Mouse (Mus musculus) heart, embryonic 16.5 days (tissue): ENCODE measurements around the gene Cul7. TPM values are rescaled to one million over a fixed set of nuclear protein-coding genes. Genes with fewer than 3 reads are reported as not detected.

Experiments
- ATAC-seq: fragments of 200-750 bp; cut with Nextera tagmentation; replicated peaks from 2 replicates; pipeline ENCODE4 v1.8.0; 2017; ENCODE audit warnings: moderate number of reproducible peaks; ENCODE audit not compliant: insufficient read depth, low FRiP score; ENCODE audit errors: extremely low read depth
- H3K27ac ChIP-seq: fragments of 300-500 bp; sonication (generic); 2 replicates; pipeline ENCODE4 v1.5.1; 2014; ENCODE audit warnings: mild to moderate bottlenecking, low read length, control low read depth, moderate library complexity
- H3K27me3 ChIP-seq: fragments of 300-500 bp; sonication (generic); 2 replicates; pipeline ENCODE4 v1.6.1; 2014; ENCODE audit warnings: low read length, mixed read lengths; ENCODE audit not compliant: control insufficient read depth, insufficient read depth
- H3K36me3 ChIP-seq: fragments of 300-500 bp; sonication (generic); 2 replicates; pipeline ENCODE4 v1.6.1; 2014; ENCODE audit not compliant: control insufficient read depth, insufficient read depth
- H3K4me1 ChIP-seq: fragments of 300-500 bp; sonication (generic); 2 replicates; pipeline ENCODE4 v1.6.1; 2014; ENCODE audit warnings: low read length, mixed read lengths; ENCODE audit not compliant: control insufficient read depth, insufficient read depth
- H3K4me2 ChIP-seq: fragments of 300-500 bp; sonication (generic); 2 replicates; pipeline ENCODE4 v1.6.1; 2014; ENCODE audit warnings: low read depth, mild to moderate bottlenecking, control low read depth, low read length
- H3K4me3 ChIP-seq: fragments of 300-500 bp; sonication (generic); 2 replicates; pipeline ENCODE4 v1.5.1; 2014; ENCODE audit warnings: mild to moderate bottlenecking, control low read depth, low read length
- H3K9ac ChIP-seq: fragments of 300-500 bp; sonication (generic); 2 replicates; pipeline ENCODE4 v1.6.1; 2014; ENCODE audit warnings: low read length, control low read depth
- H3K9me3 ChIP-seq: fragments of 300-500 bp; sonication (generic); replicated peaks from 2 replicates; pipeline ENCODE4 v1.6.1; 2016; ENCODE audit warnings: low read length; ENCODE audit not compliant: control insufficient read depth
- WGBS: fragments of 180-500 bp; shearing (Covaris S2); extraction: QIAGEN DNeasy Blood & Tissue Kit; methylation state at CpG from one replicate; pipeline ENCODE4 v1.1.7; 2014; 5-methylcytosine and 5-hydroxymethylcytosine counted together
- polyA plus RNA-seq: library from polyadenylated mRNA; unstranded; fragments of >200 nt; fragmentation: Nextera tagmentation; extraction: Ambion mirVana; gene quantifications from 2 replicates; pipeline ENCODE4 v1.2.1, GENCODE M21; 2015

Cul7 gene
- polyA plus RNA-seq, 1 experiment from 2014 or later: 39.8 TPM

GRCm38 (mm10) chr17:46690665-46691064 lies 40.5 kb downstream of the Cul7 start:
- 68% methylated on average over 12 of the region's 12 CpGs for WGBS

GRCm38 (mm10) chr17:46691390-46691789 lies 41.3 kb downstream of the Cul7 start:
- no peaks in the 10 kb centered on the region for H3K9me3 ChIP-seq
- H3K4me1 ChIP-seq: no peaks in the 10 kb centered on the region
- H3K27ac ChIP-seq: no peak overlapping the region
- no peaks in the 10 kb centered on the region for H3K27me3 ChIP-seq
- no peak overlapping the region for H3K4me3 ChIP-seq
- no peak overlapping the region for H3K9ac ChIP-seq
- 91% methylated on average over 2 of the region's 2 CpGs for WGBS
- H3K4me2 ChIP-seq: no peak overlapping the region
- H3K36me3 ChIP-seq: peaks cover 13% of the 10 kb centered on the region; the same call in 1 of the 2 replicates
- no peak for ATAC-seq

More at GRCm38 (mm10) chr17:46690665-46691064, 40.5 kb downstream of the Cul7 start:
- peaks cover 17% of the 10 kb centered on the region for H3K36me3 ChIP-seq
- no peak overlapping the region for H3K4me3 ChIP-seq
- H3K27ac ChIP-seq: no peak overlapping the region
- no peak for ATAC-seq
- no peaks in the 10 kb centered on the region for H3K9me3 ChIP-seq
- H3K27me3 ChIP-seq: no peaks in the 10 kb centered on the region
- H3K4me2 ChIP-seq: no peak overlapping the region
- no peaks in the 10 kb centered on the region for H3K4me1 ChIP-seq
- H3K9ac ChIP-seq: no peak overlapping the region

GRCm38 (mm10) chr17:46694517-46695063 lies 44.5 kb downstream of the Cul7 start:
- Histone ChIP-seq H3K9me3 (no peaks in the 10 kb centered on the region), H3K4me3 (no peak overlapping the region), H3K9ac (no peak overlapping the region), H3K27me3 (no peaks in the 10 kb centered on the region), H3K27ac (no peak overlapping the region), H3K4me2 (no peak overlapping the region), H3K36me3 (0 out of 2 replicates have a peak, but pooled peaks cover 3% of the 10 kb centered on the region), H3K4me1 (peaks cover 5% of the 10 kb centered on the region; the same call in 1 of the 2 replicates)
- 85% methylated on average over 1 of the region's 1 CpGs for WGBS
- no peak for ATAC-seq

- H3K36me3 ChIP-seq: 0 out of 2 replicates have a peak, but pooled peaks cover 3% of the 10 kb centered on the region
- WGBS: 84% methylated on average over 6 of the region's 6 CpGs
Observed at GRCm38 (mm10) chr17:46698515-46698914, 48.4 kb downstream of the Cul7 start.

GRCm38 (mm10) chr17:46699245-46699644 lies 49.1 kb downstream of the Cul7 start:
- 75% methylated on average over 5 of the region's 5 CpGs for WGBS
- Histone ChIP-seq H3K27ac (no peak overlapping the region), H3K36me3 (0 out of 2 replicates have a peak, but pooled peaks cover 3% of the 10 kb centered on the region), H3K4me3 (no peak overlapping the region), H3K9me3 (no peaks in the 10 kb centered on the region), H3K4me2 (no peak overlapping the region), H3K9ac (no peak overlapping the region), H3K4me1 (peaks cover 24% of the 10 kb centered on the region), H3K27me3 (no peaks in the 10 kb centered on the region)
- no peak for ATAC-seq

More at GRCm38 (mm10) chr17:46698515-46698914, 48.4 kb downstream of the Cul7 start:
- H3K4me1 ChIP-seq: peaks cover 18% of the 10 kb centered on the region
- ATAC-seq: no peak
- H3K27ac ChIP-seq: no peak overlapping the region
- H3K9me3 ChIP-seq: no peaks in the 10 kb centered on the region
- no peak overlapping the region for H3K4me2 ChIP-seq
- H3K4me3 ChIP-seq: no peak overlapping the region
- H3K27me3 ChIP-seq: no peaks in the 10 kb centered on the region
- H3K9ac ChIP-seq: no peak overlapping the region

GRCm38 (mm10) chr17:46699912-46700311 lies 49.8 kb downstream of the Cul7 start:
- Histone ChIP-seq H3K36me3 (0 out of 2 replicates have a peak, but pooled peaks cover 3% of the 10 kb centered on the region), H3K9ac (no peak overlapping the region), H3K27ac (no peak overlapping the region), H3K4me3 (no peak overlapping the region), H3K4me2 (no peak overlapping the region), H3K27me3 (no peaks in the 10 kb centered on the region), H3K9me3 (no peaks in the 10 kb centered on the region), H3K4me1 (peaks cover 24% of the 10 kb centered on the region)
- no peak for ATAC-seq
- WGBS: 91% methylated on average over 3 of the region's 3 CpGs

GRCm38 (mm10) chr17:46701489-46701888 lies 51.4 kb downstream of the Cul7 start:
- Histone ChIP-seq H3K4me2 (no peak overlapping the region), H3K4me1 (peaks cover 29% of the 10 kb centered on the region), H3K27ac (no peak overlapping the region), H3K9ac (no peak overlapping the region), H3K4me3 (no peak overlapping the region), H3K9me3 (no peaks in the 10 kb centered on the region), H3K36me3 (no peaks in the 10 kb centered on the region), H3K27me3 (no peaks in the 10 kb centered on the region)
- ATAC-seq: no peak
- WGBS: 80% methylated on average over 12 of the region's 12 CpGs

GRCm38 (mm10) chr17:46702100-46702499 lies 52.0 kb downstream of the Cul7 start:
- Histone ChIP-seq H3K4me3 (no peak overlapping the region), H3K4me1 (peaks cover 29% of the 10 kb centered on the region), H3K27me3 (no peaks in the 10 kb centered on the region), H3K36me3 (no peaks in the 10 kb centered on the region), H3K4me2 (no peak overlapping the region), H3K9me3 (no peaks in the 10 kb centered on the region), H3K27ac (no peak overlapping the region), H3K9ac (no peak overlapping the region)
- ATAC-seq: no peak
- WGBS: 85% methylated on average over 12 of the region's 12 CpGs

- whole genome bisulfite sequencing: 89% methylated on average over 5 of the region's 5 CpGs
- no peak overlapping the region for H3K4me2 ChIP-seq
- H3K27ac ChIP-seq: no peak overlapping the region
- no peaks in the 10 kb centered on the region for H3K9me3 ChIP-seq
- ATAC-seq: no peak
- H3K4me1 ChIP-seq: peaks cover 29% of the 10 kb centered on the region
- H3K9ac ChIP-seq: no peak overlapping the region
- H3K4me3 ChIP-seq: no peak overlapping the region
- H3K27me3 ChIP-seq: no peaks in the 10 kb centered on the region
- H3K36me3 ChIP-seq: no peaks in the 10 kb centered on the region
Observed at GRCm38 (mm10) chr17:46702506-46702905, 52.4 kb downstream of the Cul7 start.
